Mouse (Mus musculus): ENCODE data around the gene Gm3336.

DNA sequence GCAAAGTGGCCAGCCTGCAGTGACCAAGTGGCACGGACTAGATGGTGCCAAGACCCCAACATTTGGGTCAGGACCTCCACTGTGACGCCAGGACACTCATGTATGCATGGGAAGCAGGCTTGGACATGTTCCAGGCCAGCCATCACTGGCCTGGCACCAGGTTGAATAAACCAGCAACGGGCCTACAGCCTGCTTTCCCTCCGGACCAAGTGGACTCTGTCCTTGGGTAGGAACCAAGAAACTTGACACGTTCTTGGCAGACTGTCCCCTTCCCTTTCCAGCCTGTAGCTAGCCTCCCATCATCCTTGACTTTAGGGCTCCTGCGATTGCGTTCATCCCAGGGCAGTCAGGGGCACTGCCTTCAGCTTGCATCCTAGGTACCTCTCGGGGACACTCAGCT is 30.8 kb upstream of the Gm3336 start:
- no peak for TF ChIP-seq GATA1 (IDR thresholded peaks at IDR 0.05; ENCODE audit: borderline replicate concordance, low read length)
- no peak for TF ChIP-seq FLI1 (IDR thresholded peaks at IDR 0.05; ENCODE audit: low read length)
